Mouse (Mus musculus): ENCODE measurements at regions not wholly inside any gene's neighbourhood (a gene's known extent, or its start where the extent isn't known, plus 50 kb on each side); places are given as distances from the start of the nearest gene placed in this dataset.
A peak's percentile ranks its signal among the peaks of the same experiment; 100 is the strongest.
"Not testable (repeated sequence)": the region's sequence is repeated elsewhere in the genome, so short reads cannot be mapped to it uniquely, and the experiment has no call there.

- WGBS: 70% methylated on average over 2 of the region's 2 CpGs
- H3K27me3 ChIP-seq (ENCODE audit: control insufficient read depth, insufficient read depth, low read length): no peaks in the 10 kb centered on the region
- H3K4me2 ChIP-seq (ENCODE audit: low read depth, low read length): no peak overlapping the region
- no peaks in the 10 kb centered on the region for H3K4me1 ChIP-seq (ENCODE audit: control insufficient read depth, insufficient read depth, low read length)
- H3K27ac ChIP-seq (ENCODE audit: low read length): no peak overlapping the region
- no peak overlapping the region for H3K9ac ChIP-seq (ENCODE audit: low read length)
- no peak for ATAC-seq (replicated peaks; ENCODE audit: extremely low read depth, insufficient read depth, low FRiP score)
- H3K9me3 ChIP-seq (replicated peaks; ENCODE audit: control insufficient read depth, low read length): no peaks in the 10 kb centered on the region
- H3K36me3 ChIP-seq (ENCODE audit: control insufficient read depth, insufficient read depth): no peaks in the 10 kb centered on the region
- no peak overlapping the region for H3K4me3 ChIP-seq (ENCODE audit: low read length)
Observed at GRCm38 (mm10) chr1:128508816-128509461, 83.2 kb downstream of the Cxcr4 start.

DNA sequence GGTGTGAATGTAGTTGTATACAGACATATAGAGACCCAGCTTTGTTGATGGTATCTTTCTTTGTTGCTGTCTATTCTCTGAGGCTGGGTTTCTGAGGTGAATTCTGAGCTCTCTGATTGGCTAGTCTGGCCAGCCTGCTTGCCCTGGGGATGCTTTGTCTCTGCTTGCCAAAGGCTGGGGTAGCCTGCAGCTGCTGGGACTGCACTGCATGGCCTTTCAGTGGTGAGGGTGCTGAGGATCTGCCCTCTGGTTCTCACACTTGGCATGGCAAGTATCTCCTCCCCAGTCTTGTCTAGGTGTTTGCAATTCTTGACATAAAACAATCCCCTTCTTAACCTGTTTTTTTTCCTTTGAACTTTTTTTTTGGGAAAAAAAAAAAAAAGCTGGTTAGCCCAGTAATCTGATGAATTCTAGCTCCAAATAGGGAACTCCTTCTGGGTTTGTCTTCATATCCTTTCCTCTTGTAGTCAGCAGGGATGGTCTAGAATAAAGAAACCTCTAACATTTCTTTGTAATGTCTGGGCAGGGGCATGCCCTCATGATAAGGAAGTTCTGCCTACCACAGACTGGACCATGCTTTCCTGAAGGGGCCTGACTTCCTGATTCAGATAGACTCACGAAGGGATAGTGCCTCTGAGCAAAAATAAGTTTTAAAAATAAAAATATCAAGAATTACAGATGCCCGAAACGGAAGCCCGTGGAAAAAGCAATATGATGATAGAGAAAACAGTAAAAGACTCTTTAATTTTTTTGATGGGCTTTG, 85.4 kb downstream of the Cxcr4 start:
- H3K9ac ChIP-seq (ENCODE audit: low read length): no peak overlapping the region
- no peaks in the 10 kb centered on the region for H3K4me1 ChIP-seq (ENCODE audit: control insufficient read depth, insufficient read depth, low read length)
- H3K4me3 ChIP-seq (ENCODE audit: low read length): no peak overlapping the region
- H3K4me2 ChIP-seq (ENCODE audit: low read depth, low read length): no peak overlapping the region
- H3K27ac ChIP-seq (ENCODE audit: low read length): no peak overlapping the region
- ATAC-seq (replicated peaks; ENCODE audit: extremely low read depth, insufficient read depth, low FRiP score): no peak
- no peaks in the 10 kb centered on the region for H3K27me3 ChIP-seq (ENCODE audit: control insufficient read depth, insufficient read depth, low read length)
- no peaks in the 10 kb centered on the region for H3K36me3 ChIP-seq (ENCODE audit: control insufficient read depth, insufficient read depth)
- WGBS: 71% methylated on average over 4 of the region's 4 CpGs
- no peaks in the 10 kb centered on the region for H3K9me3 ChIP-seq (replicated peaks; ENCODE audit: control insufficient read depth, low read length)

GRCm38 (mm10) chr1:128504371-128504770, 87.2 kb upstream of the Dars start:
- Histone ChIP-seq H3K4me2 (ENCODE audit: low read depth, low read length) (no peak overlapping the region), H3K9me3 (replicated peaks; ENCODE audit: control insufficient read depth, low read length) (no peaks in the 10 kb centered on the region), H3K27me3 (ENCODE audit: control insufficient read depth, insufficient read depth, low read length) (no peaks in the 10 kb centered on the region), H3K4me3 (ENCODE audit: low read length) (no peak overlapping the region), H3K27ac (ENCODE audit: low read length) (no peak overlapping the region), H3K36me3 (ENCODE audit: control insufficient read depth, insufficient read depth) (no peaks in the 10 kb centered on the region), H3K4me1 (ENCODE audit: control insufficient read depth, insufficient read depth, low read length) (no peaks in the 10 kb centered on the region), H3K9ac (ENCODE audit: low read length) (no peak overlapping the region)
- WGBS: 57% methylated on average over 4 of the region's 4 CpGs
- ATAC-seq (replicated peaks; ENCODE audit: extremely low read depth, insufficient read depth, low FRiP score): no peak

- Histone ChIP-seq H3K9me3 (replicated peaks; ENCODE audit: control insufficient read depth, low read length) (no peaks in the 10 kb centered on the region), H3K36me3 (ENCODE audit: control insufficient read depth, insufficient read depth) (no peaks in the 10 kb centered on the region), H3K4me2 (ENCODE audit: low read depth, low read length) (no peak overlapping the region), H3K4me3 (ENCODE audit: low read length) (no peak overlapping the region), H3K9ac (ENCODE audit: low read length) (no peak overlapping the region), H3K27ac (ENCODE audit: low read length) (no peak overlapping the region), H3K27me3 (ENCODE audit: control insufficient read depth, insufficient read depth, low read length) (no peaks in the 10 kb centered on the region), H3K4me1 (ENCODE audit: control insufficient read depth, insufficient read depth, low read length) (no peaks in the 10 kb centered on the region)
- WGBS: 65% methylated on average over 9 of the region's 9 CpGs
- ATAC-seq (replicated peaks; ENCODE audit: extremely low read depth, insufficient read depth, low FRiP score): no peak
Observed at GRCm38 (mm10) chr1:128498042-128498772, 81.0 kb upstream of the Dars start.

GRCm38 (mm10) chr1:128492251-128492650, 75.1 kb upstream of the Dars start:
- H3K9me3 ChIP-seq (replicated peaks; ENCODE audit: control insufficient read depth, low read length): no peaks in the 10 kb centered on the region
- no peaks in the 10 kb centered on the region for H3K27me3 ChIP-seq (ENCODE audit: control insufficient read depth, insufficient read depth, low read length)
- no peak overlapping the region for H3K4me2 ChIP-seq (ENCODE audit: low read depth, low read length)
- no peaks in the 10 kb centered on the region for H3K4me1 ChIP-seq (ENCODE audit: control insufficient read depth, insufficient read depth, low read length)
- no peaks in the 10 kb centered on the region for H3K36me3 ChIP-seq (ENCODE audit: control insufficient read depth, insufficient read depth)
- 92% methylated on average over 2 of the region's 2 CpGs for WGBS
- H3K4me3 ChIP-seq (ENCODE audit: low read length): no peak overlapping the region
- ATAC-seq (replicated peaks; ENCODE audit: extremely low read depth, insufficient read depth, low FRiP score): no peak
- no peak overlapping the region for H3K27ac ChIP-seq (ENCODE audit: low read length)
- H3K9ac ChIP-seq (ENCODE audit: low read length): no peak overlapping the region

GRCm38 (mm10) chr1:128487181-128487580, 70.0 kb upstream of the Dars start:
- not testable (repeated sequence) for H3K27me3 ChIP-seq (ENCODE audit: control insufficient read depth, insufficient read depth, low read length); H3K9me3 ChIP-seq (replicated peaks; ENCODE audit: control insufficient read depth, low read length); H3K4me2 ChIP-seq (ENCODE audit: low read depth, low read length); H3K4me1 ChIP-seq (ENCODE audit: control insufficient read depth, insufficient read depth, low read length); H3K4me3 ChIP-seq (ENCODE audit: low read length); H3K36me3 ChIP-seq (ENCODE audit: control insufficient read depth, insufficient read depth); ATAC-seq (replicated peaks; ENCODE audit: extremely low read depth, insufficient read depth, low FRiP score); H3K27ac ChIP-seq (ENCODE audit: low read length); H3K9ac ChIP-seq (ENCODE audit: low read length)
- 61% methylated on average over 3 of the region's 4 CpGs for WGBS

DNA sequence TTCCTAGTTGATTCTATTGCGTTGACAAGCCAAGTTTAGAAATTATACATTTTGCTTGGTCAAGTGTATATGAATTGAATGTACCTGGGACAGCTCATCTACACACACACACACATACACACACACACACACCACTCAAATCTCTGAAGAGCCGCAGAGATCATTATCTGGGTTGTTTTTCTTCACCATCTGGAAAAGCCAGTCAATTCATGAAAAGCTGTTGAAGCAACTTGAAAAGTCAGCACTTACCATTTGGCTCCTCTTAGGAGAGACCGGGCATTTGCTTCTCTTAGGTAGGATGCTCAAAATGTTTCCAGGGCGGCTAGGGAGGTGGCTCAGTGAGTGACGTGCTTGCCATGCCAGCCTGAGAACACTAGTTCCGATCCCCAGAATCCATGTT, 61.2 kb upstream of the Dars start:
- no peak overlapping the region for H3K9ac ChIP-seq (ENCODE audit: low read length)
- H3K4me3 ChIP-seq (ENCODE audit: low read length): no peak overlapping the region
- 70% methylated on average over 6 of the region's 6 CpGs for WGBS
- no peak overlapping the region for H3K27ac ChIP-seq (ENCODE audit: low read length)
- no peaks in the 10 kb centered on the region for H3K9me3 ChIP-seq (replicated peaks; ENCODE audit: control insufficient read depth, low read length)
- no peak for ATAC-seq (replicated peaks; ENCODE audit: extremely low read depth, insufficient read depth, low FRiP score)
- no peaks in the 10 kb centered on the region for H3K36me3 ChIP-seq (ENCODE audit: control insufficient read depth, insufficient read depth)
- H3K4me1 ChIP-seq (ENCODE audit: control insufficient read depth, insufficient read depth, low read length): no peaks in the 10 kb centered on the region
- no peaks in the 10 kb centered on the region for H3K27me3 ChIP-seq (ENCODE audit: control insufficient read depth, insufficient read depth, low read length)
- no peak overlapping the region for H3K4me2 ChIP-seq (ENCODE audit: low read depth, low read length)

- Histone ChIP-seq H3K27ac (ENCODE audit: low read length) (no peak overlapping the region), H3K4me3 (ENCODE audit: low read length) (no peak overlapping the region), H3K9me3 (replicated peaks; ENCODE audit: control insufficient read depth, low read length) (no peaks in the 10 kb centered on the region), H3K4me1 (ENCODE audit: control insufficient read depth, insufficient read depth, low read length) (no peaks in the 10 kb centered on the region), H3K36me3 (ENCODE audit: control insufficient read depth, insufficient read depth) (no peaks in the 10 kb centered on the region), H3K4me2 (ENCODE audit: low read depth, low read length) (no peak overlapping the region), H3K27me3 (ENCODE audit: control insufficient read depth, insufficient read depth, low read length) (no peaks in the 10 kb centered on the region), H3K9ac (ENCODE audit: low read length) (no peak overlapping the region)
- no peak for ATAC-seq (replicated peaks; ENCODE audit: extremely low read depth, insufficient read depth, low FRiP score)
- WGBS: 67% methylated on average over 2 of the region's 2 CpGs
Observed at GRCm38 (mm10) chr1:128477653-128478052, 60.5 kb upstream of the Dars start.

GRCm38 (mm10) chr1:128472713-128473230, 55.6 kb upstream of the Dars start:
- no peak overlapping the region for H3K9ac ChIP-seq (ENCODE audit: low read length)
- WGBS: 31% methylated on average over 15 of the region's 15 CpGs

More at GRCm38 (mm10) chr1:128472713-128473230, 55.6 kb upstream of the Dars start:
- peak overlapping the region; percentile 42 for H3K4me3 ChIP-seq (ENCODE audit: low read length)
- ATAC-seq (replicated peaks; ENCODE audit: extremely low read depth, insufficient read depth, low FRiP score): peak; percentile 38; the same call in 1 of the 2 replicates
- peak overlapping the region; percentile 71 for H3K4me2 ChIP-seq (ENCODE audit: low read depth, low read length)
- no peaks in the 10 kb centered on the region for H3K9me3 ChIP-seq (replicated peaks; ENCODE audit: control insufficient read depth, low read length)
- H3K4me1 ChIP-seq (ENCODE audit: control insufficient read depth, insufficient read depth, low read length): peaks cover 6% of the 10 kb centered on the region
- H3K27ac ChIP-seq (ENCODE audit: low read length): no peak overlapping the region
- peaks cover 5% of the 10 kb centered on the region; the same call in 1 of the 2 replicates for H3K27me3 ChIP-seq (ENCODE audit: control insufficient read depth, insufficient read depth, low read length)
- no peaks in the 10 kb centered on the region for H3K36me3 ChIP-seq (ENCODE audit: control insufficient read depth, insufficient read depth)
